Mouse (Mus musculus): ENCODE data around the gene Ccdc155.
"Not testable (repeated sequence)": the region's sequence is repeated elsewhere in the genome, so short reads cannot be mapped to it uniquely, and the experiment has no call there.

The Ccdc155 gene

DNA sequence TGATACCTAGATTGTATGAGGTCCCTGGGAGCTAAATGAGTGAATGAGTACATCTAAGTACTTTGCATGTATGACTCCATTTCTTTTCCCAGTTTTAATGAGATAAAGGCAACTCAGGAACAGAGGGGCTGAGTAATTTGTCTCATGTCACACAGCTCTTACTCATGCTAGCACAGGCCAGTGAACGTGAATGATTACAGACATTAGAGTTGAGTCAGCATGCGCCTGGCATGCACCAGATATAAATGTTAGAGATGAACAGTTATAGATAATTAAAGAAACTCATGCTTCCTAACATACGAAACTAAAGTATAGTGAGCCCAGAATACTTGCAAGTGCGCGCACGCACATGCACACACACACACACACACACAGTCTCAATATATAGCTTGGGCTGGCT, 14.5 kb downstream of the Ccdc155 start:
- DNase-seq (ENCODE audit: low spot score): no peak

DNA sequence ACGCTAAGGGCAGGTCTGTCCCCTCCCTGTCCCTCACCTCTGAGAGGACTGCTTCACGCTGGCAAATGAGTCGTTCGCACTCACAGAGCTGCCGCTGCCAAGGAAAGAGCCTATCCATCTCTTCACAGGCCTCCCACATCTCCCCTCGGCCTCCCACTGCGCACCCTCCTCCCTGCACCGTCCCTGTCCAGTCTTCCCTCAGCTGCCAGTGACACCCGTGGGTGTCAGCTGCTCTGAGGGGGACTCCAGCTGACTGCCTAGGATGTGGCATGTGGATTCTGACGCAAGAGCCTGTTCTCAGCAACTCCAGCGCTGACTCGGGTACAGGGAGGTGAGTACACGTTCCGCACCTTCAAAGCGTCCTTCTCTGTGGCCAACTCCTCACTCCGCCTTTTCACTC, 15.1 kb downstream of the Ccdc155 start:
- DNase-seq (ENCODE audit: low spot score): no peak

DNA sequence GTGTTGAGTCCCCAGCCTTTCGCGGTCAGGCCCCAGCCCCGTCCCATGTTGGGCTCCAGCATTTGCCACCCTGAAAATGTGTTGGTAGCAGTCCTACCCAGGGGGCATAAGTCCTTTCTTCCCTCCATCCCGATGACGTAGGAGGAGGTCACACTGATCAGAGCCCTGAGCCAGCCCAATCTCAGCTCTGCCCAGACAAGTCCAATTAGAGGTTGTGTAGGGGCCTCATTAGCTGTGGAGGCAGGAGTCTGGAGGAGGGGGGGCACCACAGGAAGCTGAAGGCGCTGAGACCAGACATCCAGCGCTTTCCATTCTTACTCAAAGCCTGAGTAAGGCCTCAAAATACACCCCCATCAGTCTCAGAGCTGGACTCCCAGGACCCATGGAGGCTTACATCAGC, 18.8 kb downstream of the Ccdc155 start:
- DNase-seq (ENCODE audit: low spot score): no peak

DNA sequence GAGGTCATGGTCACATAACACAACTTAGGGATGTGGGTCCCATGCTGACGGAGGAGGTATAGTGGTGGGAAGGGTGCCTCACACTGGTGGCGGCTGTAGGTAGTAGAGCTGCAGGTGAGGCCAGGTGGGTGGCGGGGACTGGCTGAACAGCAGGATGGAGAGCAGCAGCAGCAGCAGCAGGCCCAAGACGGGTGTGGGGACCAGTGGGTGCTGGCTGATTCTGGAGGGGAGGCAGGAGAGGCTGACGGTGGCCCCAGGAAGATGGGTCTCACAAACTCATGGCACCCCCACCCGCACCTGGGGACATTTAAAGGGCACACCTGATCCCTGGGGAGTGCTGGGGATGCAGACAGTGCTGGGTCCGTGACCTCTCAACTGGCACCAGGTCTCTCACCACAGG, 21.0 kb downstream of the Ccdc155 start:
- DNase-seq (ENCODE audit: low spot score): no peak

DNA sequence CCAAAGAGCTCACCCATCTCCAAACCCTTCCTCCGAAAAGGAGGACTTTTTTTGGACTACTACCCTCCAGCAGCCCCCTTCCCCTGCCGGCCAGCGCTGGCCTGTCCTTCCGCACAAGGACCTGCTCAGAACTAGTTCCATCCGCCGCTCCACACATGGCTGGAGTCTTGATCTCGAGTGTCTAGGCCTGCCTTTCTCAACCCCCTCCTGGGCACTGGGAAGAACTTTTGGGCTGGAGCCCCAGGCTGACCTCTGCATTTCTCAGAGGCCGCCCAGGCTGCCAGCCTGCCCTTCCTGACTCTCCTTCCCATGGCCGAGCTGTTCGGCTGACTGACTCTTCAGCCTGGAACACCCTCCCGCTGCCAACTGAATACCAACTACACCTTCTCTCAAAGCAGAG, 22.1 kb downstream of the Ccdc155 start:
- no peak for DNase-seq (ENCODE audit: low spot score)

DNA sequence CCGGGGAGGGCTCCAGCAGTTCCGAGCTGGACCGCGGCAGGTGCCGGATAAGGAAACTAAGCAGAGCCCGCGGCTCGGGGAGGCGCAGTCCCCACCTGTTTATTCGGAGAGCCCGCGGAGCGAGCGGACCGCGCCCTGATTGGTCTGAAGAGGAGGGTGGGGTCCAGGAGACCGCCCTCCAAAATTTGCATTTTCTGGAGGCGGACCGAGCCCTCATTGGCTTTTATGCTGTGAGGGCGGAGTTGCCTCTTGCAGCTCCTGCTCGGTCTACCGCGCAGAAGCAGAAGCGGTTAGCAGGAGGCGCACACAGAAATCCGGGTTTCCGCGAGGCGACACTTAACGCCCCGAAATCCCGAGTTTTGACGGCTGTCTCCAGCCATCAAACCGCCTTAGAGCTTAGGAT, 22.5 kb downstream of the Ccdc155 start:
- peak; percentile 94 for DNase-seq (ENCODE audit: low spot score)

DNA sequence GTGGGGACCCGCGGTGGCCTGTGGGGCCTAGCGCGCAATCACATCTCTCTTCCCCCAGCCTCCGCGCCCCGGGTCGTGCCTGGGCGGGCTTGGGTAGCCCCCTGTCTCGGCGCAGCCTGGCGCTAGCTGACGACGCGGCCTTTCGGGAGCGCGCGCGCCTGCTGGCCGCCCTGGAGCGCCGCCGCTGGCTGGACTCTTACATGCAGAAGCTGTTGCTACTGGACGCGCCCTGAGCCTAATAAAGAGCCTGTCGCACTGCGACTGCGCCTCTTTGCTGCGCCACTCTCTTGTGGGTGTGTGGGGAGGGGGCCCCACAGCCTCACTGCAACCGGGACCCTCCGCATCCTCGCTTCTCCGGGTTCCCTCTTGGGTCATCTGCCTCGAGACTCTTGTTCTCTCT, 23.2 kb downstream of the Ccdc155 start:
- no peak for DNase-seq (ENCODE audit: low spot score)

DNA sequence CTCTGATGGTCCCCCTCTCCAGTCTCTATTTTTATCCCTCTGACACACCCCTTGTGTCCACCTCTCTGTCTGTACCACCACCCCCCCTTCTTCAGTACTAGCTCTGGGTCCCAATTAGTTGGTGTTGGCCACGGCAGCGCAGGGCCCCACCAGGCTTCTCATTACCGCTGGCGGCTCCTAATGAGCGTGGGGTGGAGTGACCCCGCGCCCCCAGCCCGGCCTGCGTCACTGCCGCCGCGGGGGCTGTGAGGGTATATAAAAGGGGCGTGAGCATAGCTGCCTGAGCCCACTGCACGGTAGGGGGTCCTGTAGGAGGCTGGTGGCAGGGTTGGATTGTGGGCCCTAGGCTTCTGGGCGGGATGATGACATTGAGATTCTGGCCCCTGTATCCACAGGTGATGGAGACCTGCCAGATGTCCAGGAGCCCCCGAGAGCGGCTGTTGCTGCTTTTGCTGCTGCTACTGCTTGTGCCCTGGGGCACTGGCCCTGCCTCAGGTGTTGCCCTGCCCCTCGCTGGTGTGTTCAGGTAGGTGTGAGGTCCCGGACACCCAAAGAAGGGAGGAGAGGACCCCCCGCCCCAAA, 23.7 kb downstream of the Ccdc155 start, which contains the start of gene Pth2:
Gene Pth2, plus strand, starts transcription at position 100 of the 582 bp plus-strand sequence.
- DNase-seq (ENCODE audit: low spot score): no peak

DNA sequence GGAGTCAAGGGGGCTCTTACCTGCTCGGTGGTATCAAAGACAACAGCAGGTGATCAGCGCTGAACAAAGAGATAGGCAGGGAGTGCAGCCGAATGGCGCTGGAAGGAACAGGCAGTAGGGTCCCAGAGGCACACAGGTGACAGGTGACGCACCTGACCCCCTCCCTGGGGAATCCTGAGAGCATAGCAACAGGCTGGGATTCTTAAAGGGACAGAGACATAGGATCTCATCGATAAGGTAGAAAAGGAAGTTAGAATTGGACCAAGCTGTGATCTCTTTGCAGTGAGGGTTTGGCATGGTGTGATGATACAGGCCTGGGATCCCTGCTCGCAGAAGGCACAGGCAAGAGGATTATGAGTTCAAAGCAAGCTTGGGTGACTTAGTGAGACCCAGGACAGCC, 25.2 kb downstream of the Ccdc155 start, which contains the start of gene Gfy:
Gene Gfy, minus strand, starts transcription at position 101 of the 400 bp plus-strand sequence.
- DNase-seq (ENCODE audit: low spot score): no peak

DNA sequence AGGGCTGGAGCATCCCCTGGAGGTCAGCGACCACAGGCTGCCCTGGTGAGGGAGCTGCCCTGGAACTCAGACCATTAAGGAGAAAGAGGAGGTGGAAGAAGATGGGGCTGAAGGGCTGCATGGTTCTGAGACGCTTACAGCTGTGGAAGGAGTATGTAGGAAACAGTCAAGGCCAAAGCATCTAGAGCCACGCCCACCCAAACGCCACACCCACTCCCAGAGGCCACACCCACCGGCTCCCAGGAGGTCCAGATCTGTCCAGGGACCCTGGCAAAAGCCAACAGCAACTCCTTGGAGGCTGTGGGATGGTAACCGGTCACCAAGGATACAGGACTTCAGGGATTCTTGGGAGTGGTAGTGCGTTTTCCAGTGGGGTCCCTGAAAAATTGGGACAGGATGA, 26.1 kb downstream of the Ccdc155 start:
- no peak for DNase-seq (ENCODE audit: low spot score)

DNA sequence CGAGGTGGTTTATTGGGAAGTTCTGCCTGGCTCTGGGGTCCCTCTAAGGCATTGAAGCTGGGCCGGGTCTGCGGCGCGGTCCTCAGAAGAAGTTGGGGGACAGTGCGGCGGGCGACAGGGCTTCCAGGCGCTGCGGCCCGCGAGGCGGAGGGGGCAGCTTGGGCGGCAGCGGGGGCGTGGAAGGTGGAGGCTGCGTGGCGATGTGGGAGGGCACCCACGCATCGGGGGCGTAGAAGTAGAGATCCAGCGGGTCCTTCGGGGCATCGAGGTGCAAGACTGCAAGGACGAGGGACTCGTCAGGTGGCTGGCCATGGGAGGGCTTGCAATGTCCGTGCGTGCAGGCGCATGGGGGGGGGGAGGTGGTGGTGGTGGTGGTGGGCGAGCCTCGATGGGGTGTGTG, 28.3 kb downstream of the Ccdc155 start:
- no peak for DNase-seq (ENCODE audit: low spot score)

DNA sequence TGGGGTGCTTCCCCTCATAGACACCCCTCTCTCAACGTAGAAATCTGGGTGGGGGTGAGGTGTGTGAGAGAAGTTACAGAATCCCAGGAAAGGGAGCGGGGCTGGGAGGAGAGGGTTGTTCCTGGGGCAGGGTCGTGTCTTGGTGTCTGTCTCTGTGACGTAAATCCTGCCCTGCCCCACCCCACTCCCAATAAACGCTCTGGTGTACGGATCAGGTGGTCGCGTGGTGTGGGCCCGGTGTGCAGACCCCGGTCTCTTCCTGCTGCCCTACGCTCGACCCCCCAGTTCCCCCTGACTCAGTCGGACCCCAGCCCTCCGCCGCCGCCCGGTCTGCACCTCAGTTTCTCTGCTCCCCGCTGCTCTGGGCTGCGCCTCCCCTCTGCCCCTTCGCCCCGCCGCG, 28.8 kb downstream of the Ccdc155 start:
- DNase-seq (ENCODE audit: low spot score): no peak

DNA sequence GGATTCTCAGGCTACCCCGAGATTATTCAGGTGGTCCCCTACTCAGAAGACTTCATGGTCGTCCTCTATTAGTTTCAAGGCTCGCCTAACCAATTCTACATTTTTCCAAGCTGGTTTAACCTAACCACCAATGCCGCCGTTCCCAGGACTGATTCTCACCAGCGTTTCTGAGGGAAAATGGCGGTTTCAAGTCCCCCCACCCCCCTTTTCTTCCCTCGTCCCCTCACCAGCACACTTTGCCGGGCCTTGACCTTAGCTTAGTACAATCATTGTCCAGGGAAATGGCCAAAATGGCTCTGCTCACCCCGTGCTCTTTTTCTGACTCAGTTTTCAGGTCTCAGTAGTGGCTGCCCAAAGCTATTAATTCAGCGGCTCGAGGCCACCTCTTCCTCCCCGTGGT, 29.3 kb downstream of the Ccdc155 start:
- DNase-seq (ENCODE audit: low spot score): no peak

DNA sequence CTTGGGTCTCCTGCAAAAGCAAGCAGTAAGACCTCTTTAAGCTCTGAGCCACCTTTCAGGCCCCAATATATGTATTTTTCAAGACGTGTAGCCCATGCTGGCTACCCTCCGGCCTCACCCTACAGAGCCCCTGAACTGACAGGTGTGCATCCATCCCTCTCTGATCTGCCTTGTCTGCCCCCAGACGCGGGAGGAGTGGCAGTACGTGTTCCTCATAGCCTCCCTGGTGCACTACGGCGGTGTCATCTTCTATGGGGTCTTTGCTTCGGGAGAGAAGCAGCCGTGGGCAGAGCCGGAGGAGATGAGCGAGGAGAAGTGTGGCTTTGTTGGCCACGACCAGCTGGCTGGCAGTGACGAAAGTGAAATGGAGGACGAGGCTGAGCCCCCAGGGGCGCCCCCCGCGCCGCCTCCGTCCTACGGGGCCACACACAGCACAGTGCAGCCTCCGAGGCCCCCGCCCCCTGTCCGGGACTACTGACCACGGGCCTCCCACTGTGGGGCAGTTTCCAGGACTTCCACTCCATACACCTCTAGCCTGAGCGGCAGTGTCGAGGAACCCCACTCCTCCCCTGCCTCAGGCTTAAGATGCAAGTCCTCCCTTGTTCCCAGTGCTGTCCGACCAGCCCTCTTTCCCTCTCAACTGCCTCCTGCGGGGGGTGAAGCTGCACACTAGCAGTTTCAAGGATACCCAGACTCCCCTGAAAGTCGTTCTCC, 30.0 kb downstream of the Ccdc155 start:
- no peak for DNase-seq (ENCODE audit: low spot score)

DNA sequence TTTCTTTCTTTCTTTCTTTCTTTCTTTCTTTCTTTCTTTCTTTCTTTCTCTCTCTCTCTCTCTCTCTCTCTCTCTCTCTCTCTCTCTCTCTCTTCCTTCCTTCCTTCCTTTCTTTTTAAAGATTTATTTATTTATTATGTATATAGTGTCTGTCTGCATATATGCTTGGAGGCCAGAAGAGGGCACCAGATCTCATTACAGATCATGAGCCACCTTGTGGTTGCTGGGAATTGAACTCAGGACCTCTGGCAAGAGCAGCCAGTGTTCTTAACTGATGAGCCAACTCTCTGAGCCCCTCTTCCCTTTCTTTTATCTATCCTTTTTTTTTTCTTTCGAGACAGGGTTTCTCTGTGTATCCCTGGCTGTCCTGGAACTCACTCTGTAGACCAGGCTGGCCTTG, 30.9 kb downstream of the Ccdc155 start:
- not testable (repeated sequence) for DNase-seq (ENCODE audit: low spot score)

DNA sequence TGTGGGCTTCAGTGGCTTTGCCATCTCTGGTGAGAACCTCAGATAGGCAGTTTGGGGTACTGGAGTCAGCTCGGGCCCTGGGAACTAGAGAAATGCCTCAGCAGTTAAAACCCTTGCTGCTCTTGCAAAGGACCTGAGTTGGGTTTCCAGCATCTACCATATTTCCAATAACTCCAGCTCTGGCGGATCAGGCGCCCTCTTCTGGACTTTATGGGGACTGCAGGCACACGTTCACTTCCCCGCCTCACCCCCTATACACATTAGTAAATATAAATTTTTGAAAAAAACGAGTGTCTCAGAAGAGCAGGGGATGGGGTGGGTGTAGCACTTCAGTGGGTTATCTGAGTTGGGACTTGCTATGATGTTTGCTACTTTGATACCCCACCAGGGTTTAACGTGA, 31.7 kb downstream of the Ccdc155 start:
- DNase-seq (ENCODE audit: low spot score): no peak

DNA sequence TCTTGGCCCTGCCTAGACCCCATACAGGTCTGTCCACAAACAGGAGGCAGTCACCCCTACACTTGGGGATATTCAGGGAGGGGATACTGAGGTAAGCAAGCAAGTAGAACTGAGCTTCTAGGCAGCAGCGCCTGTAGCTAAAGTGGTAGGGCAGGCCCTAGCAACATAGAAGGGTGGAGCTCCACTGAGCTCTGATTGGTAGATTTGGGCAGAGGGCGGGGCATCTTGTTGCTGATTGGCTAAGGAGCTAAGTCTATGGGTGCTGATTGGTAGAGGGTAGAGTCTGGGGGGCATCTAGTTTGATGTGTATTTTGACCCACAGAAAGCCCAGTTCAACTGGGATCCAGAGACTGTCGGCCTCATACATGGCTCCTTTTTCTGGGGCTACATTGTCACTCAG, 35.2 kb downstream of the Ccdc155 start:
- no peak for DNase-seq (ENCODE audit: low spot score)

DNA sequence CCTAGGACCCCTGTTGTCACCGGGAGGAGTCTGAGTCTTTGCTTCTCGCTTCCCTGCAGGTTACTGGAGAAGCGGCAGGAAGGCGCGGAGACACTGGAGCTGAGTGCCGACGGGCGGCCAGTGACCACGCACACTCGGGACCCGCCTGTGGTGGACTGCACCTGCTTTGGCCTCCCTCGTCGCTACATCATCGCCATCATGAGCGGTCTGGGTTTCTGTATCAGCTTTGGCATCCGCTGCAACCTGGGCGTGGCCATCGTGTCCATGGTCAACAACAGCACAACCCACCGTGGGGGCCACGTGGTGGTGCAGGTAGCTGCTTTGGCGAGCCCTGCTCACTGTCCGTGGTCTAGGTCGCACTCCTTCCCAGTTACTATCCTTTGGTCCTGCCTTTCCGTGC, 36.0 kb downstream of the Ccdc155 start:
- no peak for DNase-seq (ENCODE audit: low spot score)

DNA sequence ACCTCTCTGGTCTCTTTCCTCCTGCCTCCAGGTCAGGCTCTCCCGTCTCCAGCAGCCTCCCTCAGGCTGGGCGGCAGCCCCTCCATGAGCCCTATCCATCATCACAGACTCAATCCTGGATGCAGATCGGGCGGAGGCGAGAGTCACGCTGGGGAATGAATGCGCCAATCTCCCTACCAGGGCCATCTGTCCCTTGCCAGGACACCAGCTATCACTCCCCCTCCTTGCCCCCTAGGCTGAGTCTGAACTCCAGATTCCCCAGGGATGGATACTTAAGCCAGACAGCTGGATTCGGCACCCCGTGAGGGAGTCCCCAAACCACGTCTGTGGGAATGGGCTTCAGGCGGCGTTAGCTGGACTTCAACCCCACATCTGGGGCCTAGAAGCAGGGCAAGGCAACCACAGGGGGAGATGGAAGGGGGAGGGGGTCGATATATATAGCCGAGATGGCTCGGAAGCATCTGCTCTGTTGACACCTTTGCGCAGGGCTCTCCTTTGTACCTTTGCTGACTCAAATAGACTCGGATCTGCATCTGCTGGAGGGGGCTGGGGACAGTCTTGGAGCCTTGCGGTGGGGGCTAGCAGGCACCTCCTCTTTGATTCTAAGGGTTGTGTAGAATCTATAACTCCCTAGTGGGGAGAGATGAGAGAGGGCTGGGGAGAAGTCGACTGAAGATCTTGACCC, 36.8 kb downstream of the Ccdc155 start:
- no peak for DNase-seq (ENCODE audit: low spot score)

DNA sequence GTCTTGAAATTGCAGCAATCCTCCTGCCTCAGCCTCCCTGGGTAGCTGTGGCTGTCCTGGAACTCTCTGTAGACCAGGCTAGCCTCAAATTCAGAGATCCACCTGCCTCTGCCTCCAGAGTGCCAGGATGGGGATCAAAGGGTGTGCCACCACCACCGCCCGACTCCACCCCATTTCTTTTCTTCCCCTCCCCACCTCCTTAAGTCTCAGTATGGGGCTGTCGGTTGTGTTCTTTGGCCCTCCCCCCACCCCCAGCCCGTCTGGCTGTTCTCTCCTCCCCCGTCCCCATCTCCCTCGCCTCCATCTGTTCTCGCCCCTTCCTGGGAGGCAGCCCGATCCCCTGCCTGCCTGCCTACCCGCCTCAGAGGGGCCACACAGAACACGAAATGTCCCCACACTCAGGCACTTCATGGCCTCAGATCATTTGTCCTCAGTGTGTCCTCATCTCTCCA, 37.7 kb downstream of the Ccdc155 start:
- no peak for DNase-seq (ENCODE audit: low spot score)

DNA sequence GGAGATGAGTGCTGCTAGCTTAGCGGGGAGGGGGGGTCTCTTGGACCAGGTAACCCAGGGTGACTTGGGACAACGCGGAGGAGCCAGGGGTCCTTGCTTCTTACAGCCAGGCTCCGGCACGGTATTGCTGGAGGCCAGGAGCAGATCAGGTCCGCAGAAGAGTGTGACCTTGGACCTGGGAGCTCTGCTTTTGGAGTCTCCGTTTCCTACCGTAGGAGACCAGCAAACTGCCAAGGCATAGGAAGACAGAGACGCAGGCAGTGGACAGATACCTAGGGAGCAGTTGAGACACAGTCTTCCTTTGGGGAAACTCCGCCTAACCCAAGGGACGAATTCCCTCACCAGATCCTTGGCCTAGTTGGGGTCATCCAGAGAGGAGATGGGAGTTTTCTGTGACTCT, 39.0 kb downstream of the Ccdc155 start:
- DNase-seq (ENCODE audit: low spot score): no peak

DNA sequence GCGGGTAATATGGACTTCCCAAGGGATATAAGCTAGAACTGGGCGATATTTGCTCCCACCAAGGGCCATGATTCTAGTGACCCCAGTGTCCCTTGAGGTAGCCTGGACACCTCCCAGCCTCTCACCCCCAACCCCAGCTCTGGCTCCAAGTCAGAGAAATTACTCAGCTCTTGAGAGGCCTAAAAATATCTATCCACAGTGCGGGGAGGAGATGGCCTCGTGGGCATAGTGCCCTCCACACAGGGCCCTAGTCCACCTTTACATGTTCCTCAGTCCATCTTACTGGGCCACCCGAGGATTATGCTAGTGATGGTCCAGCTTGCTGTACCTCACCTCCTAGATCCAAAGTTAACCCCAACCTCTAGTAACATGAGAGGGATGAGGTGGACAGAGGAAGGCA, 39.9 kb downstream of the Ccdc155 start:
- DNase-seq (ENCODE audit: low spot score): no peak

DNA sequence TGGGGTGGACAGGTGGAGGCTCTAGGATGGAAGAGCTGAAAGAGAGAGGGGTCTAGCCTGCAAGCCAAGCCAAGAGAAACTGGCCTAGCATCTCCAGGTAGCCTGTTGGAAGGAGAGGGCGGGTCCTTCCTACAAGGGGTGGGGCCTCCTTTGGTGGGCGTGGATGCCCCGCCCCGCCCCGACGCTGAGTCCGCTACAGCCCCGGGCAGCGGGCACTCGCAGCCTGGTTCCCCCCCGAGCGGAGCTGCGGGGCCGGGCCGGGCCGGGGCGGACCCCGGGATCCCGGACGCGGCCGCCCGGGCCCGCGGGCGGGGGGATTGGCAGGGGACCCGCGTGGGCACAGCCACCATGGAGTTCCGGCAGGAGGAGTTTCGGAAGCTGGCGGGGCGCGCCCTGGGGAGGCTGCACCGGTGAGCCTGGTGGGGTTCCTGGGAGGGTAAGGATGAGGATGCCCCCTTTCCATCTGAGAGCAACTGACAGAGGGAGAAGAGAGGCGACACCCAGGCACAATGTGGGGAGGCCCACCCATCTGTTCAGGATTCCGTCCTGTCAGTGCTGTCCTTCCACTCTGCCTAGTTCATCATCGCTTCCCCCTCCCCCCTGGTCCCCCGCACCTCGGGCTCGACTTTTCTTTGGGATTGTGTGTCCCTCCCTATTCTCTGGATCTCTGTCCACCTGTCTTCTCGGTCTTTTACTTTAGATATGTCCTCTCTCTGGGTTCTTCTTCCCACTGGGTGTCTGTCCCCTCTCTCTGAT, 40.8 kb downstream of the Ccdc155 start, which contains the start of gene Slc17a7:
Gene Slc17a7, plus strand, starts transcription at position 215 of the 756 bp plus-strand sequence.
- peak; percentile 28 for DNase-seq (ENCODE audit: low spot score)
